Mouse (Mus musculus) small intestine, adult 2 months (tissue): Measurements from ENCODE around the gene Tgfa.

ENCODE experiments used
- CTCF ChIP-seq: fragments of 200-500 bp; IDR thresholded peaks from 2 replicates; pipeline ENCODE4 v1.5.1; 2012; ENCODE audit warnings: low read depth, mild to moderate bottlenecking, control low read depth, inconsistent platforms, low read length, moderate library complexity, mixed read lengths; ENCODE audit not compliant: insufficient replicate concordance, insufficient read length; ENCODE audit errors: extremely low read depth
- POLR2A ChIP-seq: fragments of 200-500 bp; IDR thresholded peaks from 2 replicates; pipeline ENCODE4 v1.6.1; 2012; ENCODE audit warnings: low read depth, mild to moderate bottlenecking, control low read depth, inconsistent platforms, low read length, moderate library complexity

DNA sequence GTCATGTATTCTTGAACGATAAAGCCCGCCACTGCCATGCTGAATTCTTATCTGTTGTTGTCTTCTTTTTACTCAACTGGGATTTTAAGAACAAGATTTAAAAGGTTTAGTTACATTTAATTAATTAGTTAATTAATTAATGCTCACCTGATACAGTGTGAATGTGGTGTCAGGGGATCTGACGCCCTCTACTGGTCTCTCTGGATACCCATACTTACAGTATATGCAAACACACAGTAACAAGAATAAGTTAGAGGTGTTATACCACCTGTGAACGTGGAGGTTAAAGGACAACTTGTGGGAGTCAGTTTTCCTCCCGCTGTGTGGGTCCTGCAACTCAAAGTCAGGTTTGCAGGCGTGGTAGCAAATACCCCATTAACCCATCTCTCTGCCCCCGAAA lies 8.1 kb downstream of the Tgfa start:
- TF ChIP-seq POLR2A (no peak), CTCF (no peak)
